Mouse (Mus musculus) hematopoietic stem cell, adult 5-6 weeks (primary cell): ENCODE data around the gene Ccnf. TPM values are rescaled to one million over a fixed set of nuclear protein-coding genes. Genes with fewer than 3 reads are reported as not detected.

Experiments used
- ATAC-seq, 2 experiments: fragments of 125-278 bp in 1 of 2; replicated peaks in 1 of 2; 2 replicates each; pipeline ENCODE4 v1.8.0; 2016 to 2017; ENCODE audit warnings: inconsistent platforms in 2 of 2, mild to moderate bottlenecking in 2 of 2, moderate number of reproducible peaks in 2 of 2, low read depth in 1 of 2, moderate TSS enrichment in 1 of 2; ENCODE audit not compliant: low FRiP score in 2 of 2, poor library complexity in 2 of 2, severe bottlenecking in 2 of 2, insufficient read depth in 1 of 2, low TSS enrichment in 1 of 2
- total RNA-seq: library from RNA; stranded (forward); fragments of 172-1452, 232-1000 nt; gene quantifications from 2 replicates; pipeline ENCODE4 v1.2.3, GENCODE M21; 2017

The Ccnf gene
- total RNA-seq, 1 experiment from 2014 or later, result 21.1 TPM

- ATAC-seq, result no peak
These were observed 43.3 kb downstream of the Ccnf start for GRCm38 (mm10) chr17:24207768-24208640.

- 0 out of 4 replicates have a peak, but pooled peaks of 1 of the 2 experiments have one; percentile 20 for ATAC-seq
These were observed 44.6 kb downstream of the Ccnf start for GRCm38 (mm10) chr17:24206451-24207351.

GRCm38 (mm10) chr17:24205908-24206361, 45.3 kb downstream of the Ccnf start:
- 0 out of 4 replicates have a peak, but pooled peaks of 1 of the 2 experiments have one; percentile 0 for ATAC-seq

GRCm38 (mm10) chr17:24205284-24205888, 45.9 kb downstream of the Ccnf start, which contains the start of gene Tbc1d24:
Gene Tbc1d24, minus strand, starts transcription at chr17:24205562.
- peak; percentile 47 for ATAC-seq

- ATAC-seq, result no peak
These were observed 46.4 kb downstream of the Ccnf start for GRCm38 (mm10) chr17:24204846-24205245.

GRCm38 (mm10) chr17:24203611-24204534, 47.4 kb downstream of the Ccnf start:
- ATAC-seq, result no peak

GRCm38 (mm10) chr17:24203068-24203467, 48.2 kb downstream of the Ccnf start:
- no peak for ATAC-seq

GRCm38 (mm10) chr17:24201092-24201491, 50.2 kb downstream of the Ccnf start:
- no peak for ATAC-seq

- ATAC-seq, result no peak
These were observed 51.5 kb downstream of the Ccnf start for GRCm38 (mm10) chr17:24199741-24200140.

GRCm38 (mm10) chr17:24199252-24199651, 52.0 kb downstream of the Ccnf start:
- no peak for ATAC-seq

GRCm38 (mm10) chr17:24197032-24197824, 54.1 kb downstream of the Ccnf start:
- ATAC-seq, result no peak

- ATAC-seq, result no peak
These were observed 55.9 kb downstream of the Ccnf start for GRCm38 (mm10) chr17:24195349-24195748.

- ATAC-seq, result no peak
These were observed 57.5 kb downstream of the Ccnf start for GRCm38 (mm10) chr17:24193769-24194168.

- peak in 1 of 2 experiments; percentile 19; a peak in 2 of 4 replicates for ATAC-seq
These were observed 58.0 kb downstream of the Ccnf start for GRCm38 (mm10) chr17:24193268-24193667.

GRCm38 (mm10) chr17:24192848-24193247, 58.4 kb downstream of the Ccnf start:
- ATAC-seq, result peak; percentile 53 to 64

GRCm38 (mm10) chr17:24191481-24191880, 59.8 kb downstream of the Ccnf start:
- ATAC-seq, result no peak
